Mouse (Mus musculus) left cerebral cortex, postnatal 4 days (tissue): Measurements from ENCODE around the gene Bscl2. TPM values are rescaled to one million over a fixed set of nuclear protein-coding genes. Genes with fewer than 3 reads are reported as not detected.

Source experiments
- microRNA-seq: library from miRNA; unstranded; fragments of <30 nt; microRNA quantifications from one replicate; pipeline ENCODE4 v1.2.0, GENCODE M21; 2022
- total RNA-seq, 2 experiments: library from RNA; stranded (reverse); gene quantifications; 2 replicates each; pipeline ENCODE4 v1.2.3; 2021

Gene Bscl2
- total RNA-seq, 2 experiments from 2014 or later: 76.9 to 78.4 TPM

Small RNA genes within 50 kb of the gene (microRNA-seq; reads per million reads assigned to microRNA genes)
- gene Mir5136: not detected

Other genes with a start within 250 kb of the Bscl2 start
- gene Slc22a8, start 246.2 kb upstream of the Bscl2 start, total RNA-seq: 10 to 100 TPM; 16.0 to 17.9 TPM
- 10 to 100 TPM; 12.0 TPM for gene Slc22a6, start 219.4 kb upstream of the Bscl2 start, total RNA-seq
- 10 to 100 TPM; 58.0 to 63.6 TPM for gene Chrm1, start 173.7 kb upstream of the Bscl2 start, total RNA-seq
- gene Slc3a2, start 114.1 kb upstream of the Bscl2 start, total RNA-seq: 100 to 1,000 TPM; 166 to 179 TPM
- 10 to 100 TPM; 55.9 to 56.5 TPM for gene Wdr74, start 101.6 kb upstream of the Bscl2 start, total RNA-seq
- 1 to 10 TPM; 2.7 to 2.8 TPM for gene 1700092M07Rik, start 96.7 kb upstream of the Bscl2 start, total RNA-seq
- 10 to 100 TPM; 70.8 to 77.5 TPM for gene Stx5a, start 96.1 kb upstream of the Bscl2 start, total RNA-seq
- gene Nxf1, start 80.4 kb upstream of the Bscl2 start, total RNA-seq: 100 to 1,000 TPM; 105 to 110 TPM
- gene Tmem223, start 66.5 kb upstream of the Bscl2 start, total RNA-seq: 100 to 1,000 TPM in 1 of 2 experiments, 10 to 100 TPM in 1; 96.5 to 102 TPM
- gene Tmem179b, start 63.0 kb upstream of the Bscl2 start, total RNA-seq: 1 to 10 TPM; 8.2 to 9.2 TPM
- gene Taf6l, start 51.0 kb upstream of the Bscl2 start, total RNA-seq: 10 to 100 TPM; 24.9 to 29.4 TPM
- 10 to 100 TPM; 87.2 to 92.3 TPM for gene Polr2g, start 38.9 kb upstream of the Bscl2 start, total RNA-seq
- 1 to 10 TPM; 5.1 to 6.8 TPM for gene Zbtb3, start 34.9 kb upstream of the Bscl2 start, total RNA-seq
- 10 to 100 TPM; 46.0 to 47.2 TPM for gene Ttc9c, start 18.1 kb upstream of the Bscl2 start, total RNA-seq
- gene Hnrnpul2, start 17.5 kb upstream of the Bscl2 start, total RNA-seq: 100 to 1,000 TPM; 108 to 116 TPM
- not detected for gene AC129217.1, start 7.7 kb upstream of the Bscl2 start, total RNA-seq
- 100 to 1,000 TPM; 275 to 279 TPM for gene Gng3, start 1.7 kb downstream of the Bscl2 start, total RNA-seq
- gene Lrrn4cl, start 13.3 kb downstream of the Bscl2 start, total RNA-seq: under 1 TPM; 0.76 to 0.93 TPM
- 100 to 1,000 TPM; 109 to 122 TPM for gene Ubxn1, start 34.0 kb downstream of the Bscl2 start, total RNA-seq
- gene Uqcc3, start 43.5 kb downstream of the Bscl2 start, total RNA-seq: 10 to 100 TPM; 22.3 to 25.7 TPM
- gene Lbhd1, start 46.3 kb downstream of the Bscl2 start, total RNA-seq: 1 to 10 TPM; 4.6 to 8.6 TPM
- not detected for gene Gm49403, start 46.5 kb downstream of the Bscl2 start, total RNA-seq
- gene 1810009A15Rik, start 51.4 kb downstream of the Bscl2 start, total RNA-seq: 10 to 100 TPM; 16.4 to 21.4 TPM
- gene Gm49416, start 51.5 kb downstream of the Bscl2 start, total RNA-seq: 1 to 10 TPM; 4.2 to 5.8 TPM
- gene Ints5, start 55.5 kb downstream of the Bscl2 start, total RNA-seq: 10 to 100 TPM; 25.3 to 25.6 TPM
- gene Ganab, start 60.6 kb downstream of the Bscl2 start, total RNA-seq: 100 to 1,000 TPM; 102 to 110 TPM
- 100 to 1,000 TPM; 109 to 115 TPM for gene B3gat3, start 82.9 kb downstream of the Bscl2 start, total RNA-seq
- 1 to 10 TPM; 1.4 to 1.7 TPM for gene Rom1, start 91.9 kb downstream of the Bscl2 start, total RNA-seq
- 10 to 100 TPM in 1 of 2 experiments, 1 to 10 TPM in 1; 9.4 to 11.6 TPM for gene Eml3, start 92.1 kb downstream of the Bscl2 start, total RNA-seq
- 10 to 100 TPM; 75.4 to 79.6 TPM for gene Mta2, start 104.4 kb downstream of the Bscl2 start, total RNA-seq
- 10 to 100 TPM; 17.5 to 20.0 TPM for gene Tut1, start 116.4 kb downstream of the Bscl2 start, total RNA-seq
- gene Eef1g, start 129.6 kb downstream of the Bscl2 start, total RNA-seq: 100 to 1,000 TPM; 385 to 398 TPM
- 10 to 100 TPM; 14.0 to 18.5 TPM for gene Ahnak, start 151.8 kb downstream of the Bscl2 start, total RNA-seq